Mouse (Mus musculus) MEL (cell line): Measurements from ENCODE around the gene Dpf3. TPM values are rescaled to one million over a fixed set of nuclear protein-coding genes. Genes with fewer than 3 reads are reported as not detected.

Source experiments
- DNase-seq: peaks from one replicate; pipeline ENCODE4 v3.0.0; 2011; ENCODE audit warnings: low read depth, low spot score
- H3K27ac ChIP-seq: 2 replicates; pipeline ENCODE4 v1.5.1; 2012; ENCODE audit warnings: low read depth, mild to moderate bottlenecking, control low read depth, low read length, moderate library complexity; ENCODE audit not compliant: control insufficient read depth
- H3K27me3 ChIP-seq, 2 experiments: fragments of 150-350 bp in 1 of 2; sonication (generic) in 1 of 2; 2 replicates each; pipeline ENCODE4 v1.6.1; 2012; ENCODE audit warnings: low read length in 2 of 2, mild to moderate bottlenecking in 2 of 2, improper control_type of control experiment in 1 of 2, moderate library complexity in 1 of 2; ENCODE audit not compliant: insufficient read depth in 2 of 2, control insufficient read depth in 1 of 2
- H3K36me3 ChIP-seq, 2 experiments: 2 replicates each; pipeline ENCODE4 v1.6.1; 2012 to 2014; ENCODE audit warnings: low read length in 2 of 2, improper control_type of control experiment in 1 of 2, inconsistent platforms in 1 of 2, mild to moderate bottlenecking in 1 of 2; ENCODE audit not compliant: insufficient read depth in 2 of 2, control insufficient read depth in 1 of 2
- H3K4me1 ChIP-seq, 2 experiments: fragments of 150-350 bp in 1 of 2; sonication (generic) in 1 of 2; 2 replicates each; pipeline ENCODE4 v1.6.1; 2012; ENCODE audit warnings: low read length in 2 of 2, improper control_type of control experiment in 1 of 2, mild to moderate bottlenecking in 1 of 2; ENCODE audit not compliant: insufficient read depth in 2 of 2, control insufficient read depth in 1 of 2
- H3K4me3 ChIP-seq, 2 experiments: fragments of 150-350 bp in 1 of 2; sonication (generic) in 1 of 2; 2 replicates each; pipeline ENCODE4 v1.5.1; 2012; ENCODE audit warnings: low read depth in 2 of 2, low read length in 2 of 2, mild to moderate bottlenecking in 2 of 2, moderate library complexity in 2 of 2, control low read depth in 1 of 2, improper control_type of control experiment in 1 of 2; ENCODE audit not compliant: control insufficient read depth in 1 of 2, insufficient read depth in 1 of 2
- H3K79me2 ChIP-seq: 2 replicates; pipeline ENCODE4 v1.6.1; 2012; ENCODE audit warnings: mild to moderate bottlenecking, low read length, moderate library complexity; ENCODE audit not compliant: control insufficient read depth, poor library complexity, insufficient read depth
- H3K9ac ChIP-seq: 2 replicates; pipeline ENCODE4 v1.6.1; 2012; ENCODE audit warnings: low read depth, mild to moderate bottlenecking, control low read depth, low read length, moderate library complexity; ENCODE audit not compliant: control insufficient read depth, poor library complexity, severe bottlenecking
- H3K9me3 ChIP-seq: fragments of 150-350 bp; sonication (generic); replicated peaks from 2 replicates; pipeline ENCODE4 v1.6.1; 2012; ENCODE audit warnings: mild to moderate bottlenecking, low read length, improper control_type of control experiment, moderate library complexity; ENCODE audit not compliant: insufficient read depth
- BHLHE40 ChIP-seq: IDR thresholded peaks from 2 replicates; pipeline ENCODE4 v1.6.1; 2012; ENCODE audit warnings: low read depth, mild to moderate bottlenecking, inconsistent platforms, low read length, improper control_type of control experiment, borderline replicate concordance
- CHD1 ChIP-seq: IDR thresholded peaks from 2 replicates; pipeline ENCODE4 v1.6.1; 2012; ENCODE audit warnings: low read depth, mild to moderate bottlenecking, inconsistent platforms, low read length, improper control_type of control experiment
- CHD2 ChIP-seq: IDR thresholded peaks from 2 replicates; pipeline ENCODE4 v1.6.1; 2011; ENCODE audit warnings: low read length, improper control_type of control experiment
- CTCF ChIP-seq, 3 experiments: IDR thresholded peaks in 2 of 3; conservative IDR thresholded peaks in 1 of 3; 2 replicates each; pipeline ENCODE4 v1.5.1; 2011 to 2012; ENCODE audit warnings: low read length in 3 of 3, low read depth in 2 of 3, mild to moderate bottlenecking in 2 of 3, improper control_type of control experiment in 1 of 3, inconsistent platforms in 1 of 3, mixed read lengths in 1 of 3, moderate library complexity in 1 of 3; ENCODE audit not compliant: control insufficient read depth in 1 of 3, insufficient read depth in 1 of 3, poor library complexity in 1 of 3, severe bottlenecking in 1 of 3
- E2F4 ChIP-seq: IDR thresholded peaks from 2 replicates; pipeline ENCODE4 v1.6.1; 2011; ENCODE audit warnings: low read depth, low read length, improper control_type of control experiment, borderline replicate concordance
- ELF1 ChIP-seq: IDR thresholded peaks from 2 replicates; pipeline ENCODE4 v1.6.1; 2014; ENCODE audit warnings: low read depth, mild to moderate bottlenecking, inconsistent platforms, low read length, improper control_type of control experiment, moderate library complexity
- EP300 ChIP-seq, 2 experiments: IDR thresholded peaks; 2 replicates each; pipeline ENCODE4 v1.6.1; 2011; ENCODE audit warnings: improper control_type of control experiment in 2 of 2, low read length in 2 of 2, low read depth in 1 of 2, mild to moderate bottlenecking in 1 of 2
- ETS1 ChIP-seq: IDR thresholded peaks from 2 replicates; pipeline ENCODE4 v1.6.1; 2012; ENCODE audit warnings: low read depth, mild to moderate bottlenecking, inconsistent platforms, low read length, improper control_type of control experiment, moderate library complexity
- GATA1 ChIP-seq: IDR thresholded peaks from 2 replicates; pipeline ENCODE4 v1.6.1; 2011; ENCODE audit warnings: low read depth, low read length, improper control_type of control experiment
- HCFC1 ChIP-seq: IDR thresholded peaks from 2 replicates; pipeline ENCODE4 v1.6.1; 2012; ENCODE audit warnings: low read depth, mild to moderate bottlenecking, inconsistent platforms, low read length, improper control_type of control experiment, moderate library complexity
- MAFK ChIP-seq: IDR thresholded peaks from 2 replicates; pipeline ENCODE4 v1.6.1; 2011; ENCODE audit warnings: low read depth, mild to moderate bottlenecking, low read length, improper control_type of control experiment, borderline replicate concordance
- MAX ChIP-seq: IDR thresholded peaks from 2 replicates; pipeline ENCODE4 v1.6.1; 2011; ENCODE audit warnings: low read length, improper control_type of control experiment
- MAZ ChIP-seq: IDR thresholded peaks from 2 replicates; pipeline ENCODE4 v1.6.1; 2012; ENCODE audit warnings: low read depth, mild to moderate bottlenecking, inconsistent platforms, low read length, improper control_type of control experiment
- MEF2A ChIP-seq: IDR thresholded peaks from 2 replicates; pipeline ENCODE4 v1.6.1; 2014; ENCODE audit warnings: low read depth, mild to moderate bottlenecking, inconsistent platforms, low read length, improper control_type of control experiment; ENCODE audit not compliant: poor library complexity, insufficient replicate concordance, severe bottlenecking; ENCODE audit errors: extremely low read depth
- MXI1 ChIP-seq: IDR thresholded peaks from 2 replicates; pipeline ENCODE4 v1.6.1; 2011; ENCODE audit warnings: mild to moderate bottlenecking, low read depth, low read length, improper control_type of control experiment
- MYB ChIP-seq: IDR thresholded peaks from 2 replicates; pipeline ENCODE4 v1.6.1; 2011; ENCODE audit warnings: mild to moderate bottlenecking, low read depth, low read length, improper control_type of control experiment
- MYC ChIP-seq: IDR thresholded peaks from 2 replicates; pipeline ENCODE4 v1.6.1; 2011; ENCODE audit warnings: low read depth, mild to moderate bottlenecking, low read length, improper control_type of control experiment, moderate library complexity
- NELFE ChIP-seq: IDR thresholded peaks from 2 replicates; pipeline ENCODE4 v1.6.1; 2011; ENCODE audit warnings: low read depth, low read length, improper control_type of control experiment
- POLR2A ChIP-seq, 2 experiments: IDR thresholded peaks; 2 replicates each; pipeline ENCODE4 v1.6.1; 2011 to 2012; ENCODE audit warnings: low read length in 2 of 2, mild to moderate bottlenecking in 2 of 2, control low read depth in 1 of 2, improper control_type of control experiment in 1 of 2, low read depth in 1 of 2, moderate library complexity in 1 of 2; ENCODE audit not compliant: control insufficient read depth in 1 of 2, insufficient read depth in 1 of 2, poor library complexity in 1 of 2
- POLR2AphosphoS2 ChIP-seq: IDR thresholded peaks from 2 replicates; pipeline ENCODE4 v1.6.1; 2011; ENCODE audit warnings: low read length, improper control_type of control experiment
- POLR2AphosphoS5 ChIP-seq: IDR thresholded peaks from 2 replicates; pipeline ENCODE4 v1.6.1; 2012; ENCODE audit warnings: low read depth, borderline replicate concordance, mild to moderate bottlenecking, inconsistent platforms, low read length, moderate library complexity, mixed read lengths
- RAD21 ChIP-seq: IDR thresholded peaks from 2 replicates; pipeline ENCODE4 v1.6.1; 2011; ENCODE audit warnings: mild to moderate bottlenecking, low read depth, low read length, improper control_type of control experiment
- RCOR1 ChIP-seq: IDR thresholded peaks from 2 replicates; pipeline ENCODE4 v1.6.1; 2012; ENCODE audit warnings: low read depth, mild to moderate bottlenecking, inconsistent platforms, low read length, improper control_type of control experiment
- SIN3A ChIP-seq: IDR thresholded peaks from 2 replicates; pipeline ENCODE4 v1.6.1; 2012; ENCODE audit warnings: low read length, improper control_type of control experiment, inconsistent platforms
- SMC3 ChIP-seq: IDR thresholded peaks from 2 replicates; pipeline ENCODE4 v1.6.1; 2011; ENCODE audit warnings: low read depth, low read length, improper control_type of control experiment
- TAL1 ChIP-seq: IDR thresholded peaks from 2 replicates; pipeline ENCODE4 v1.6.1; 2012; ENCODE audit warnings: mild to moderate bottlenecking, inconsistent platforms, low read length, moderate library complexity, mixed read lengths
- TBP ChIP-seq: IDR thresholded peaks from 2 replicates; pipeline ENCODE4 v1.8.0; 2011; ENCODE audit warnings: low read depth, low read length, improper control_type of control experiment
- TCF12 ChIP-seq: IDR thresholded peaks from 2 replicates; pipeline ENCODE4 v1.6.1; 2014; ENCODE audit warnings: low read depth, mild to moderate bottlenecking, inconsistent platforms, low read length, improper control_type of control experiment, moderate library complexity
- UBTF ChIP-seq: IDR thresholded peaks from 2 replicates; pipeline ENCODE4 v1.6.1; 2012; ENCODE audit warnings: low read depth, mild to moderate bottlenecking, inconsistent platforms, low read length, improper control_type of control experiment, moderate library complexity, borderline replicate concordance; ENCODE audit not compliant: insufficient read depth
- USF1 ChIP-seq: IDR thresholded peaks from 2 replicates; pipeline ENCODE4 v1.6.1; 2014; ENCODE audit warnings: low read depth, mild to moderate bottlenecking, inconsistent platforms, low read length, improper control_type of control experiment, moderate library complexity
- USF2 ChIP-seq, 2 experiments: IDR thresholded peaks; 2 replicates each; pipeline ENCODE4 v1.6.1; 2011 to 2012; ENCODE audit warnings: improper control_type of control experiment in 2 of 2, low read length in 2 of 2, borderline replicate concordance in 1 of 2, inconsistent platforms in 1 of 2, low read depth in 1 of 2, mild to moderate bottlenecking in 1 of 2; ENCODE audit not compliant: insufficient read depth in 1 of 2
- ZC3H11A ChIP-seq: IDR thresholded peaks from 2 replicates; pipeline ENCODE4 v1.6.1; 2012; ENCODE audit warnings: low read depth, mild to moderate bottlenecking, inconsistent platforms, low read length, improper control_type of control experiment
- ZKSCAN1 ChIP-seq: IDR thresholded peaks from 2 replicates; pipeline ENCODE4 v1.6.1; 2012; ENCODE audit warnings: low read depth, mild to moderate bottlenecking, inconsistent platforms, low read length, improper control_type of control experiment, moderate library complexity
- ZMIZ1 ChIP-seq: IDR thresholded peaks from 2 replicates; pipeline ENCODE4 v1.6.1; 2012; ENCODE audit warnings: low read depth, mild to moderate bottlenecking, inconsistent platforms, low read length, improper control_type of control experiment, moderate library complexity
- ZNF384 ChIP-seq: IDR thresholded peaks from 2 replicates; pipeline ENCODE4 v1.6.1; 2012; ENCODE audit warnings: low read depth, mild to moderate bottlenecking, inconsistent platforms, low read length, improper control_type of control experiment
- polyA plus RNA-seq, 2 experiments: library from polyadenylated mRNA; stranded (reverse) in 1 of 2; unstranded in 1 of 2; fragments of >175 nt in 1 of 2; fragments of >200 nt in 1 of 2; gene quantifications; 2 replicates each; pipeline versions ENCODE4 v1.2.1 to v1.2.4; 2012; ENCODE audit warnings: low replicate concordance in 2 of 2, low read depth in 1 of 2; ENCODE audit not compliant: insufficient read length in 2 of 2, insufficient read depth in 1 of 2, missing spikeins in 1 of 2
- total RNA-seq: library from RNA; depleted of rRNA; stranded (reverse); fragments of 300-350 nt; gene quantifications from 2 replicates; pipeline ENCODE4 v1.2.3, GENCODE M21; 2012

Gene Dpf3
- total and polyA plus RNA-seq, 3 experiments: 4.2 to 6.8 TPM; not detected in 1

DNA sequence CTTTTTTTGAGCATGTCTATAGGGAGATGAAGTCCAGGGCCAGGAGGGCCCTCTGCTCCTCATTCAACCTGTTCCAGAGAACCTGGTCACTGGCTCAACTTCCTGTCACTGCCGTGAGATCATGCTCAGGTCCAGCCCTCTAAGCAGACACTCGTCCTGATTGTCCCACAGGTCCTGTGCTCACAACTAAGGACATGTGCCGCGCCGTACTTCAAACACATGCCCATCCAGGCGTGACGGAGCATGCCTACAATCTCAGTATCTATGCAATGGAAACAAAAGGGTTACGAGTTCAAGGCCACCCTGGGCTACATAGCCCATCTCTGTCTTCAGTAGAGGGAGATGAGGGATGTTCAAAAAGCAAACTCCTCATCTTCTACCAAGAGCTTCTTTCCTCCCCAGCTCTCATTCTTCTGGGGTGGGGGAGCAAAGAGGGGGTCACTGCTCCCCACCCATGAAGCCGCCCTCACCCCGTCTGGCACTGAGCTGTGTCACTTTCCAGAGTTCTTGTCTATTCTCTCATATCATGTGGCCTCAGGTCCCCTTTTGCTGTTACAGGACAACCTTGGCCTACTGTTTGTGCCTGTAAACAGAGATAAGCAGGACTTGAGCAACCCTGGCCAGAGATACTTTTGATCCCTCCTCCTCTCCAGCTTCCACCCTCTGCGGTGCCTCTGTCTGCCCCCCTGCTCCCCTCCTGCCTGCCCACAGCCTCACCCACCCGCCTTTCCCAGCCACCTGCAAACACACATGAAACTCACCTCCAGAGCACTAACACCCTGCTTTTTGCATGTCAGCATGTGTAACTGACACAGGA, 112.3 kb downstream of the Dpf3 start:
- peak overlapping the region; percentile 2 to 45; a peak in 2 of 4 replicates for H3K4me3 ChIP-seq
- peaks cover 9 to 21% of the 10 kb centered on the region in 2 experiments for H3K4me1 ChIP-seq
- H3K9ac ChIP-seq: peak overlapping the region; percentile 57
- H3K27ac ChIP-seq: peak overlapping the region; percentile 87
- peaks cover 0 to 17% of the 10 kb centered on the region in 2 experiments; a peak in 2 of 4 replicates for H3K36me3 ChIP-seq
- no peaks in the 10 kb centered on the region for H3K27me3 ChIP-seq
- no peaks in the 10 kb centered on the region for H3K9me3 ChIP-seq
- DNase-seq: peak; percentile 88
- no peaks in the 10 kb centered on the region for H3K79me2 ChIP-seq
- TF ChIP-seq MAX: 0 out of 2 replicates have a peak, but pooled peaks have one; percentile 16
- no peak for TF ChIP-seq ZMIZ1
- 0 out of 2 replicates have a peak, but pooled peaks have one; percentile 40 for TF ChIP-seq HCFC1
- no peak for TF ChIP-seq USF2 (IDR thresholded peaks at IDR 0.05; ENCODE audit: borderline replicate concordance in 1 of 2, insufficient read depth in 1 of 2, low read depth in 1 of 2, low read length in 2 of 2)
- peak; percentile 54; the same call in 1 of the 2 replicates for TF ChIP-seq RCOR1
- no peak for TF ChIP-seq MEF2A
- no peak for TF ChIP-seq UBTF
- peak; percentile 66; the same call in 1 of the 2 replicates for TF ChIP-seq MXI1
- 0 out of 2 replicates have a peak, but pooled peaks have one; percentile 44 for TF ChIP-seq POLR2AphosphoS2
- no peak for TF ChIP-seq POLR2AphosphoS5
- no peak for TF ChIP-seq CHD2
- 0 out of 2 replicates have a peak, but pooled peaks have one; percentile 3 for TF ChIP-seq ZNF384
- TF ChIP-seq MAZ: peak; percentile 89; the same call in 1 of the 2 replicates
- 0 out of 2 replicates have a peak, but pooled peaks have one; percentile 16 for TF ChIP-seq MYC
- peak; percentile 63; the same call in 1 of the 2 replicates for TF ChIP-seq USF1
- peak; percentile 98 for TF ChIP-seq TCF12
- peak; percentile 97 for TF ChIP-seq TAL1
- no peak for TF ChIP-seq CTCF (IDR thresholded peaks at IDR 0.05 in 2 of 3, conservative IDR thresholded peaks at IDR 0.05 in 1 of 3; ENCODE audit: control insufficient read depth in 1 of 3, insufficient read depth in 1 of 3, low read depth in 2 of 3, low read length in 3 of 3, poor library complexity in 1 of 3, severe bottlenecking in 1 of 3)
- peak; percentile 18; the same call in 1 of the 2 replicates for TF ChIP-seq MAFK
- no peak for TF ChIP-seq ZKSCAN1
- TF ChIP-seq MYB: peak; percentile 84
- no peak for TF ChIP-seq E2F4
- TF ChIP-seq SMC3: no peak
- no peak for TF ChIP-seq POLR2A (IDR thresholded peaks at IDR 0.05; ENCODE audit: control insufficient read depth in 1 of 2, insufficient read depth in 1 of 2, low read depth in 1 of 2, low read length in 2 of 2, poor library complexity in 1 of 2)
- no peak; the same call in 1 of the 2 replicates for TF ChIP-seq BHLHE40
- TF ChIP-seq EP300 (IDR thresholded peaks at IDR 0.05; ENCODE audit: low read depth in 1 of 2, low read length in 2 of 2): peak; percentile 98
- TF ChIP-seq TBP: no peak
- TF ChIP-seq CHD1: peak; percentile 66; the same call in 1 of the 2 replicates
- TF ChIP-seq ETS1: peak; percentile 81
- TF ChIP-seq ZC3H11A: no peak
- TF ChIP-seq ELF1: peak; percentile 44; the same call in 1 of the 2 replicates
- TF ChIP-seq RAD21: no peak
- peak; percentile 94 for TF ChIP-seq GATA1
- peak; percentile 70 for TF ChIP-seq SIN3A
- TF ChIP-seq NELFE: no peak; the same call in 1 of the 2 replicates
